Mouse (Mus musculus) liver, embryonic 14.5 days (tissue): ENCODE measurements around the gene Mpi.

Experiments
- CTCF ChIP-seq: IDR thresholded peaks from 2 replicates; pipeline ENCODE4 v1.5.1; 2016; ENCODE audit warnings: antibody characterized with exemption, low read depth, control low read depth
- EP300 ChIP-seq: IDR thresholded peaks from 2 replicates; pipeline ENCODE4 v1.6.1; 2016; ENCODE audit warnings: antibody characterized with exemption, low read depth

GRCm38 (mm10) chr9:57593454-57594173, 41.1 kb upstream of the Mpi start:
- TF ChIP-seq EP300 (no peak), CTCF (no peak)
